Mouse (Mus musculus): ENCODE data around the gene Pla1a.

GRCm38 (mm10) chr16:38475681-38476311 is 42.9 kb upstream of the Pla1a start:
- no peak for TF ChIP-seq CTCF (IDR thresholded peaks at IDR 0.05; ENCODE audit: control insufficient read depth, insufficient read depth, insufficient replicate concordance, low read depth, low read length)
- no peak for TF ChIP-seq POLR2A (IDR thresholded peaks at IDR 0.05; ENCODE audit: control insufficient read depth, low read depth, low read length)
